Mouse (Mus musculus): ENCODE measurements around the gene Egfr. TPM values are rescaled to one million over a fixed set of nuclear protein-coding genes. Genes with fewer than 3 reads are reported as not detected.

The Egfr gene
- total and polyA plus RNA-seq, 3 experiments = 0.26 TPM; not detected in 2

- no peaks in the 10 kb centered on the region for H3K79me2 ChIP-seq (replicated peaks; ENCODE audit: control insufficient read depth, extremely low read depth, insufficient read depth, poor library complexity, severe bottlenecking)
- TF ChIP-seq CHD2 (IDR thresholded peaks at IDR 0.05; ENCODE audit: low read length) (no peak), MXI1 (IDR thresholded peaks at IDR 0.05; ENCODE audit: low read depth, low read length) (0 out of 2 replicates have a peak, but pooled peaks have one; percentile 9), UBTF (IDR thresholded peaks at IDR 0.05; ENCODE audit: low read depth, low read length) (no peak), RAD21 (IDR thresholded peaks at IDR 0.05; ENCODE audit: low read depth, low read length) (no peak)
- no peaks in the 10 kb centered on the region for H3K9me3 ChIP-seq (replicated peaks; ENCODE audit: low read length)
- H3K4me2 ChIP-seq (ENCODE audit: insufficient read depth, low read depth, poor library complexity, severe bottlenecking) = no peak overlapping the region
- H3K4me1 ChIP-seq (ENCODE audit: control insufficient read depth in 1 of 2, insufficient read depth in 2 of 2) = peaks cover 2 to 54% of the 10 kb centered on the region in 2 experiments
- dilution Hi-C loops (cut with MboI; ENCODE audit: extremely low pct_ligation_motif_present, extremely low pct_unique_long_range_greater_than_20kb, low sequenced_read_pairs) = no loop called here
- peaks cover 0 to 3% of the 10 kb centered on the region in 2 experiments for H3K36me3 ChIP-seq (replicated peaks in 1 of 2; ENCODE audit: control insufficient read depth in 1 of 2, insufficient read depth in 1 of 2, low read length in 1 of 2)
- H3K27me3 ChIP-seq (replicated peaks) = no peaks in the 10 kb centered on the region
- no peak overlapping the region for H3K27ac ChIP-seq (ENCODE audit: insufficient read depth, low read depth)
- H3K4me3 ChIP-seq (replicated peaks in 1 of 3; ENCODE audit: low read depth in 2 of 3, low read length in 2 of 3, poor library complexity in 1 of 3) = no peak overlapping the region
- H3K9ac ChIP-seq (ENCODE audit: insufficient read depth, low read depth) = no peak overlapping the region
- no peak for DNase-seq (ENCODE audit: extremely low read depth)
- in situ Hi-C loops (cut with MboI; ENCODE audit: low pct_ligation_motif_present, low pct_unique_long_range_greater_than_20kb, low sequenced_read_pairs) = loop anchor here (25.0 kb wide), 1 partner anchor 205 kb away; no protein-coding TSS in a partner anchor
These were observed 190.0 kb downstream of the Egfr start for GRCm38 (mm10) chr11:16941973-16942452.

- TF ChIP-seq CHD2 (IDR thresholded peaks at IDR 0.05; ENCODE audit: low read length) (no peak), KAT2A (IDR thresholded peaks at IDR 0.05; ENCODE audit: insufficient replicate concordance, low read length) (no peak), MYC (IDR thresholded peaks at IDR 0.05; ENCODE audit: low read depth, low read length) (no peak), MAX (IDR thresholded peaks at IDR 0.05; ENCODE audit: low read length) (no peak), USF2 (conservative IDR thresholded peaks at IDR 0.05; ENCODE audit: low read depth, low read length) (no peak), HCFC1 (IDR thresholded peaks at IDR 0.05; ENCODE audit: low read depth, low read length) (no peak), UBTF (IDR thresholded peaks at IDR 0.05; ENCODE audit: low read depth, low read length) (no peak), POLR2AphosphoS2 (IDR thresholded peaks at IDR 0.05; ENCODE audit: low read depth, low read length) (no peak), ZMIZ1 (IDR thresholded peaks at IDR 0.05; ENCODE audit: low read depth, low read length) (no peak)
- H3K4me3 ChIP-seq (replicated peaks in 1 of 3; ENCODE audit: low read depth in 2 of 3, low read length in 2 of 3, poor library complexity in 1 of 3) = no peak overlapping the region
- peaks cover 2 to 63% of the 10 kb centered on the region in 2 experiments for H3K4me1 ChIP-seq (ENCODE audit: control insufficient read depth in 1 of 2, insufficient read depth in 2 of 2)
- H3K27me3 ChIP-seq (replicated peaks) = no peaks in the 10 kb centered on the region
- no peak for DNase-seq (ENCODE audit: extremely low read depth)
- in situ Hi-C loops (cut with MboI; ENCODE audit: low pct_ligation_motif_present, low pct_unique_long_range_greater_than_20kb, low sequenced_read_pairs) (loop anchor here (25.0 kb wide), 1 partner anchor 206 kb away; no protein-coding TSS in a partner anchor), dilution Hi-C loops (cut with MboI; ENCODE audit: extremely low pct_ligation_motif_present, extremely low pct_unique_long_range_greater_than_20kb, low sequenced_read_pairs) (no loop called here)
- no peaks in the 10 kb centered on the region for H3K79me2 ChIP-seq (replicated peaks; ENCODE audit: control insufficient read depth, extremely low read depth, insufficient read depth, poor library complexity, severe bottlenecking)
- peaks cover 0 to 3% of the 10 kb centered on the region in 2 experiments for H3K36me3 ChIP-seq (replicated peaks in 1 of 2; ENCODE audit: control insufficient read depth in 1 of 2, insufficient read depth in 1 of 2, low read length in 1 of 2)
- H3K27ac ChIP-seq (ENCODE audit: insufficient read depth, low read depth) = no peak overlapping the region
- H3K4me2 ChIP-seq (ENCODE audit: insufficient read depth, low read depth, poor library complexity, severe bottlenecking) = no peak overlapping the region
- H3K9me3 ChIP-seq (replicated peaks; ENCODE audit: low read length) = no peaks in the 10 kb centered on the region
- H3K9ac ChIP-seq (ENCODE audit: insufficient read depth, low read depth) = no peak overlapping the region
These were observed 191.0 kb downstream of the Egfr start for GRCm38 (mm10) chr11:16943016-16943415.

GRCm38 (mm10) chr11:16948756-16949155, 196.8 kb downstream of the Egfr start:
- Histone ChIP-seq H3K4me1 (ENCODE audit: control insufficient read depth in 1 of 2, insufficient read depth in 2 of 2) (peaks cover 3 to 73% of the 10 kb centered on the region in 2 experiments; a peak in 3 of 4 replicates), H3K9ac (ENCODE audit: insufficient read depth, low read depth) (no peak overlapping the region), H3K79me2 (replicated peaks; ENCODE audit: control insufficient read depth, extremely low read depth, insufficient read depth, poor library complexity, severe bottlenecking) (peaks cover 6% of the 10 kb centered on the region; the same call in 1 of the 2 replicates), H3K36me3 (replicated peaks in 1 of 2; ENCODE audit: control insufficient read depth in 1 of 2, insufficient read depth in 1 of 2, low read length in 1 of 2) (peaks cover 0 to 2% of the 10 kb centered on the region in 2 experiments), H3K27ac (ENCODE audit: insufficient read depth, low read depth) (no peak overlapping the region), H3K4me3 (replicated peaks in 1 of 3; ENCODE audit: low read depth in 2 of 3, low read length in 2 of 3, poor library complexity in 1 of 3) (no peak overlapping the region), H3K4me2 (ENCODE audit: insufficient read depth, low read depth, poor library complexity, severe bottlenecking) (0 out of 2 replicates have a peak overlapping the region, but pooled peaks have one; percentile 1), H3K27me3 (replicated peaks) (no peaks in the 10 kb centered on the region), H3K9me3 (replicated peaks; ENCODE audit: low read length) (no peaks in the 10 kb centered on the region)
- dilution Hi-C loops (cut with MboI; ENCODE audit: extremely low pct_ligation_motif_present, extremely low pct_unique_long_range_greater_than_20kb, low sequenced_read_pairs) (no loop called here), in situ Hi-C loops (cut with MboI; ENCODE audit: low pct_ligation_motif_present, low pct_unique_long_range_greater_than_20kb, low sequenced_read_pairs) (loop anchor here (5.0 to 25.0 kb wide), 2 partner anchors 211 to 421 kb away; no protein-coding TSS in a partner anchor)
- no peak for DNase-seq (ENCODE audit: extremely low read depth)
- TF ChIP-seq MXI1 (IDR thresholded peaks at IDR 0.05; ENCODE audit: low read depth, low read length) (no peak), CHD2 (IDR thresholded peaks at IDR 0.05; ENCODE audit: low read length) (0 out of 2 replicates have a peak, but pooled peaks have one; percentile 33), BHLHE40 (IDR thresholded peaks at IDR 0.05; ENCODE audit: low read depth, low read length) (0 out of 2 replicates have a peak, but pooled peaks have one; percentile 26), CHD1 (IDR thresholded peaks at IDR 0.05; ENCODE audit: low read depth, low read length) (no peak), ELF1 (IDR thresholded peaks at IDR 0.05; ENCODE audit: low read depth, low read length) (peak; percentile 19; the same call in 1 of the 2 replicates), HCFC1 (IDR thresholded peaks at IDR 0.05; ENCODE audit: low read depth, low read length) (peak; percentile 29; the same call in 1 of the 2 replicates), JUND (conservative IDR thresholded peaks at IDR 0.05; ENCODE audit: low read depth, low read length) (no peak), UBTF (IDR thresholded peaks at IDR 0.05; ENCODE audit: low read depth, low read length) (no peak), ZC3H11A (IDR thresholded peaks at IDR 0.05; ENCODE audit: low read depth, low read length) (peak; percentile 80), MAZ (IDR thresholded peaks at IDR 0.05; ENCODE audit: low read depth, low read length) (peak; percentile 68), RAD21 (IDR thresholded peaks at IDR 0.05; ENCODE audit: low read depth, low read length) (no peak; the same call in none of the 2 replicates), MAX (IDR thresholded peaks at IDR 0.05; ENCODE audit: low read length) (peak; percentile 29; the same call in 1 of the 2 replicates), MEF2A (IDR thresholded peaks at IDR 0.05; ENCODE audit: borderline replicate concordance, low read depth, low read length) (peak; percentile 81; the same call in 1 of the 2 replicates), SIN3A (IDR thresholded peaks at IDR 0.05; ENCODE audit: low read length) (peak; percentile 44), GABPA (IDR thresholded peaks at IDR 0.05; ENCODE audit: insufficient replicate concordance, low read depth, low read length) (no peak), E2F4 (IDR thresholded peaks at IDR 0.05; ENCODE audit: insufficient replicate concordance, low read depth, low read length) (0 out of 2 replicates have a peak, but pooled peaks have one; percentile 41), MAFK (IDR thresholded peaks at IDR 0.05; ENCODE audit: insufficient replicate concordance, low read length) (peak; percentile 48; the same call in 1 of the 2 replicates)

Measured in CH12.LX (cell line).